Mouse (Mus musculus) lung, embryonic 15.5 days (tissue): ENCODE measurements at regions not wholly inside any gene's neighbourhood (a gene's known extent, or its start where the extent isn't known, plus 50 kb on each side); places are given as distances from the start of the nearest gene placed in this dataset.

Experiments
- ATAC-seq: fragments of 200-750 bp; cut with Nextera tagmentation; 2 replicates; pipeline ENCODE4 v1.8.0; 2017; ENCODE audit warnings: moderate number of reproducible peaks, borderline replicate concordance; ENCODE audit not compliant: low FRiP score, low TSS enrichment; ENCODE audit errors: extremely low read depth
- H3K27ac ChIP-seq: fragments of 300-500 bp; sonication (generic); 2 replicates; pipeline ENCODE4 v1.5.1; 2015; ENCODE audit warnings: moderate library complexity, mild to moderate bottlenecking, inconsistent platforms
- H3K27me3 ChIP-seq: fragments of 300-500 bp; sonication (generic); 2 replicates; pipeline ENCODE4 v1.6.1; 2015; ENCODE audit warnings: inconsistent platforms
- H3K36me3 ChIP-seq: fragments of 300-500 bp; sonication (generic); 2 replicates; pipeline ENCODE4 v1.6.1; 2015; ENCODE audit warnings: inconsistent platforms
- H3K4me1 ChIP-seq: fragments of 300-500 bp; sonication (generic); 2 replicates; pipeline ENCODE4 v1.6.1; 2015; ENCODE audit warnings: inconsistent platforms
- H3K4me2 ChIP-seq: fragments of 300-500 bp; sonication (generic); 2 replicates; pipeline ENCODE4 v1.6.1; 2015; ENCODE audit warnings: inconsistent platforms, mild to moderate bottlenecking, moderate library complexity
- H3K4me3 ChIP-seq: fragments of 300-500 bp; sonication (generic); 2 replicates; pipeline ENCODE4 v1.5.1; 2015; ENCODE audit warnings: mild to moderate bottlenecking, inconsistent platforms
- H3K9ac ChIP-seq: fragments of 300-500 bp; sonication (generic); 2 replicates; pipeline ENCODE4 v1.6.1; 2015; ENCODE audit warnings: inconsistent platforms
- H3K9me3 ChIP-seq: fragments of 300-500 bp; sonication (generic); 2 replicates; pipeline ENCODE4 v1.6.1; 2016; ENCODE audit warnings: inconsistent platforms
- WGBS: fragments of 180-500 bp; shearing (Covaris S2); methylation state at CpG from one replicate; pipeline ENCODE4 v1.1.7; 2015; 5-methylcytosine and 5-hydroxymethylcytosine counted together

DNA sequence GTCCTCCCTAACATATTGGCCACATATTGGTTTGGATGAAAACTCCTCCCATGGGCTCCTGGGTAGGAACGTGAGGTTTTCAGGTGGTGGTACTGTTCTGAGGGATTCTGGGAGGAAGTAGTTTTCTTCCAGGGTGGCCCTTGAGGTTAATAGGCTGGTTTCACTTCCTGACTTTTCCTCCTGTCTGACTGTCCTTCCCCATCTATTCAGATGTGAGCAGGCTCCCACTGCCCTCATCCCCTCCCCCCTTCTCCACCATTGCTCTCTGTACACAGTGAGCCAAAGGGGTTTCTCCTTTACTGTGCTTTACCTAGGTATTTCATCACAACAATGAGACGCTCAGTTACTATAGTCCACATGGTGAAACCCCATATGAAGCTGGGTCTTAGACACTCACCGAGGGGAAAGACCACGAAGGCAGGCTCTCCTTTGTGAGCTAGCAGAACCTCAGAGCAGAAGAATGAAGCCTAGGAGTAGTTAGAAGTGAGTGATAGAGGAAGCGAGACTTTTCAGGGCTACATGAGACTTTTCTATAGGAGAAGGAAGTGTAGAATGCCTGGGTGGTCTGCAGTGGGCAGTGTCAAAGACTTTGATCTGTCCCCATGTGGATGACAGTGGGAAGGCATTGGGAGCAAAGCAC, 135.3 kb downstream of the Cd83 start:
- Histone ChIP-seq H3K4me1 (no peaks in the 10 kb centered on the region), H3K4me2 (no peak overlapping the region), H3K27me3 (no peaks in the 10 kb centered on the region), H3K36me3 (no peaks in the 10 kb centered on the region), H3K27ac (no peak overlapping the region), H3K9ac (no peak overlapping the region), H3K4me3 (no peak overlapping the region), H3K9me3 (no peaks in the 10 kb centered on the region)
- ATAC-seq, result no peak
- WGBS, result 66% methylated on average over 5 of the region's 5 CpGs

- Histone ChIP-seq H3K27ac (no peak overlapping the region), H3K4me1 (no peaks in the 10 kb centered on the region), H3K9ac (no peak overlapping the region), H3K4me2 (no peak overlapping the region), H3K4me3 (no peak overlapping the region), H3K27me3 (no peaks in the 10 kb centered on the region), H3K9me3 (no peaks in the 10 kb centered on the region), H3K36me3 (no peaks in the 10 kb centered on the region)
- ATAC-seq, result no peak
- 81% methylated on average over 19 of the region's 19 CpGs for WGBS
Observed at GRCm38 (mm10) chr13:43930081-43930981, 145.8 kb downstream of the Cd83 start.

GRCm38 (mm10) chr13:43932946-43933345, 148.4 kb downstream of the Cd83 start:
- H3K9me3 ChIP-seq, result no peaks in the 10 kb centered on the region
- no peaks in the 10 kb centered on the region for H3K27me3 ChIP-seq

GRCm38 (mm10) chr13:43935284-43935683, 150.7 kb downstream of the Cd83 start:
- no peaks in the 10 kb centered on the region for H3K9me3 ChIP-seq
- no peaks in the 10 kb centered on the region for H3K4me1 ChIP-seq
- H3K4me3 ChIP-seq, result no peak overlapping the region
- no peaks in the 10 kb centered on the region for H3K27me3 ChIP-seq
- no peak overlapping the region for H3K9ac ChIP-seq
- no peak overlapping the region for H3K27ac ChIP-seq
- H3K36me3 ChIP-seq, result no peaks in the 10 kb centered on the region
- WGBS, result 49% methylated on average over 6 of the region's 6 CpGs
- no peak for ATAC-seq
- H3K4me2 ChIP-seq, result no peak overlapping the region

More at GRCm38 (mm10) chr13:43932946-43933345, 148.4 kb downstream of the Cd83 start:
- Histone ChIP-seq H3K27ac (no peak overlapping the region), H3K9ac (no peak overlapping the region), H3K4me3 (no peak overlapping the region), H3K4me2 (no peak overlapping the region), H3K4me1 (no peaks in the 10 kb centered on the region), H3K36me3 (no peaks in the 10 kb centered on the region)
- no peak for ATAC-seq
- whole genome bisulfite sequencing, result 61% methylated on average over 7 of the region's 7 CpGs

DNA sequence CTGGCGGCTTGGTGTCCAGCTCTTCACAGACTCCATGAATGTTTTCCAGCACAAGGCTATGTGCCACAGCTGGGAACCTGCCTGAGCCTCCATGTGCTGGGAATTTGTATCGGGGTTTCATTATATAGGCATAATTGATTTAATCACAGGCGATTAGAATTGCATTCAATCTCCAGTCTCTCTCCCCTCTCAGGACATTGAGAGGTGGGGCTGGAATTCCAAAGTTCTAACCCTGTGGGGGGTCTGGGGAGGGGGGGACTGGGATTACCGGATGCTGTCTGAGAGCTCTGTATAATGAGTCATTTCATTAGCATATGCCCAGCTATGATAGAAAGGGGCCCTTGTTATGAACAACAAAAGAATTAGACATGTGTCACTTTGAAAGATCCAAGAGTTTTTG, 151.9 kb downstream of the Cd83 start:
- Histone ChIP-seq H3K36me3 (no peaks in the 10 kb centered on the region), H3K4me3 (no peak overlapping the region), H3K4me1 (no peaks in the 10 kb centered on the region), H3K4me2 (no peak overlapping the region), H3K27ac (no peak overlapping the region), H3K27me3 (no peaks in the 10 kb centered on the region), H3K9me3 (no peaks in the 10 kb centered on the region), H3K9ac (no peak overlapping the region)
- ATAC-seq, result no peak
- WGBS, result 66% methylated on average over 4 of the region's 4 CpGs

DNA sequence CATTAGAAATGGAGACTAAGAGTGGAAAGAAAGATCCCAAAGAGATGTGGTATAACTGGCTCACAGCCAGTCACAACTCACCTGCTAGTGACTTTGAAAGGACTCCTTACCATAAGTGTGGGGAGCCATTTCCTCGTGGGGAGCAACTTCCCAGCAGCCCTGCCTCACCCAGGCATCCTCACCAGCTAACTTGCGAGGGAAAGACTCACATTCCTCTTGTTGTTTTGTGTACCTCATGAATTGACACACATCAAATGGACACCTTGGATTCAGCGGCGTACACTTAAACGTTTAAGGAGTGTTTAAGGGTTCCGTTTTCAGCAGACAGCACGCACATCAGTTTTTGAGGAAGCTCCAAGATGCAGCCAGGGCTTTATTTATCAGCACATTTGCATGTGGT, 154.0 kb downstream of the Cd83 start:
- no peak for ATAC-seq
- 56% methylated on average over 7 of the region's 7 CpGs for WGBS
- no peaks in the 10 kb centered on the region for H3K4me1 ChIP-seq
- H3K9me3 ChIP-seq, result no peaks in the 10 kb centered on the region
- H3K27me3 ChIP-seq, result no peaks in the 10 kb centered on the region
- H3K36me3 ChIP-seq, result no peaks in the 10 kb centered on the region
- H3K9ac ChIP-seq, result no peak overlapping the region
- H3K4me2 ChIP-seq, result no peak overlapping the region
- H3K4me3 ChIP-seq, result no peak overlapping the region
- no peak overlapping the region for H3K27ac ChIP-seq

GRCm38 (mm10) chr13:43939375-43939774, 154.8 kb downstream of the Cd83 start:
- WGBS, result 25% methylated on average over 4 of the region's 4 CpGs
- Histone ChIP-seq H3K4me3 (no peak overlapping the region), H3K9ac (no peak overlapping the region), H3K36me3 (no peaks in the 10 kb centered on the region), H3K4me1 (no peaks in the 10 kb centered on the region), H3K27ac (no peak overlapping the region), H3K4me2 (no peak overlapping the region), H3K27me3 (no peaks in the 10 kb centered on the region), H3K9me3 (no peaks in the 10 kb centered on the region)
- no peak for ATAC-seq

- H3K4me2 ChIP-seq, result no peak overlapping the region
- H3K9ac ChIP-seq, result no peak overlapping the region
- WGBS, result 64% methylated on average over 8 of the region's 8 CpGs
- no peak overlapping the region for H3K4me3 ChIP-seq
- H3K27me3 ChIP-seq, result no peaks in the 10 kb centered on the region
- H3K27ac ChIP-seq, result no peak overlapping the region
- no peaks in the 10 kb centered on the region for H3K36me3 ChIP-seq
- no peaks in the 10 kb centered on the region for H3K4me1 ChIP-seq
- no peaks in the 10 kb centered on the region for H3K9me3 ChIP-seq
- no peak for ATAC-seq
Observed at GRCm38 (mm10) chr13:43941731-43942130, 157.2 kb downstream of the Cd83 start.

DNA sequence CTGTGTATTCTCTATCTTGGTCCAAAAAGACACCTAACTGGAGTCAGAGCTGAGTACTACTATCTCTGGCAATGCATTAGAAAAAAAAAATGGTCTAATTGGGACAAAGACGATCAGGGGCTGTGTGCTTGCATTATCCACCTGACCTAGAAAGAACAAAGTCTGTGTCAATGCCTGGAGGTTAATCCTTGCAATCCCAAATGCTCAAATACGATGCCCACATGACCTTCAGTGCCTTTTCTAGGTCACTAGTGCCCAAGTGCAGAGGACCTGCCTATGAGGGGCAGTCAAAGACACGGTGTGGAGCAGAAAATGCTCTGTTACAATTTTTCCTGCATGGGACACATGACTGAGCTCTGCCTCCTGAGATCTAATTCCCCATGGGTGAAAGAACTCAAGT, 164.0 kb downstream of the Cd83 start:
- WGBS, result 90% methylated on average over 3 of the region's 3 CpGs

GRCm38 (mm10) chr13:43949740-43950643, 165.4 kb downstream of the Cd83 start:
- Histone ChIP-seq H3K4me3 (no peak overlapping the region), H3K4me1 (peaks cover 21% of the 10 kb centered on the region), H3K9me3 (no peaks in the 10 kb centered on the region), H3K4me2 (no peak overlapping the region), H3K27me3 (no peaks in the 10 kb centered on the region), H3K27ac (no peak overlapping the region), H3K9ac (no peak overlapping the region), H3K36me3 (no peaks in the 10 kb centered on the region)
- 35% methylated on average over 15 of the region's 15 CpGs for WGBS
- ATAC-seq, result no peak

More for the DNA sequence above, 164.0 kb downstream of the Cd83 start:
- H3K4me2 ChIP-seq, result no peak overlapping the region
- ATAC-seq, result no peak
- no peak overlapping the region for H3K9ac ChIP-seq
- H3K4me1 ChIP-seq, result peaks cover 21% of the 10 kb centered on the region
- no peaks in the 10 kb centered on the region for H3K27me3 ChIP-seq
- H3K9me3 ChIP-seq, result no peaks in the 10 kb centered on the region
- no peak overlapping the region for H3K4me3 ChIP-seq
- no peak overlapping the region for H3K27ac ChIP-seq
- H3K36me3 ChIP-seq, result no peaks in the 10 kb centered on the region

DNA sequence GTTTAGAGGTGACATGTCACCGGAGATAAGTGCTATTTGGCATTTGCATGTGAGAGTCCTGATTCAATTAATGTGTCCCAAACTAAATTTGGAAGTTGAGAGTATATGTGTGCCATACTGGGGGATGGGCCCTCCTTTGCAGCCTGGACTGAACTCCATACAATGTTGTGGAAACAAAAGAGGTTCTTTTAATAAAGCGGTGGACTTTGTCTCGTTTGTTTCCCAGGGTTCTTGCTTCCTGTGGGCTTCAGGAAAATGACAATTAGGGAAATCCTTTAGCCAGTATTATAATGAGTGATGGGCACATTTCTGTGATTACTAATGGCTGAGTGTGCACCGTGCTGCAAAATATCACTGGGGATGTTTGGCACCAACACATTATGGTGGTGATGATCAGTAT, 167.9 kb downstream of the Cd83 start:
- Histone ChIP-seq H3K4me3 (no peak overlapping the region), H3K27me3 (no peaks in the 10 kb centered on the region), H3K36me3 (no peaks in the 10 kb centered on the region), H3K4me1 (peaks cover 21% of the 10 kb centered on the region), H3K27ac (no peak overlapping the region), H3K4me2 (no peak overlapping the region), H3K9me3 (no peaks in the 10 kb centered on the region), H3K9ac (no peak overlapping the region)
- 57% methylated on average over 4 of the region's 4 CpGs for WGBS
- no peak for ATAC-seq
